Mouse (Mus musculus): ENCODE results near the gene Limd1.

GRCm38 (mm10) chr9:123456634-123457602 lies 21.6 kb upstream of the Limd1 start:
- TF ChIP-seq CTCF (IDR thresholded peaks at IDR 0.05; ENCODE audit: low read depth) (no peak), EP300 (IDR thresholded peaks at IDR 0.05; ENCODE audit: low read depth) (peak; percentile 75; the same call in 1 of the 2 replicates)

Measured in heart, postnatal 0 days (tissue).